Mouse (Mus musculus): ENCODE measurements around the gene Gramd1a.

DNA sequence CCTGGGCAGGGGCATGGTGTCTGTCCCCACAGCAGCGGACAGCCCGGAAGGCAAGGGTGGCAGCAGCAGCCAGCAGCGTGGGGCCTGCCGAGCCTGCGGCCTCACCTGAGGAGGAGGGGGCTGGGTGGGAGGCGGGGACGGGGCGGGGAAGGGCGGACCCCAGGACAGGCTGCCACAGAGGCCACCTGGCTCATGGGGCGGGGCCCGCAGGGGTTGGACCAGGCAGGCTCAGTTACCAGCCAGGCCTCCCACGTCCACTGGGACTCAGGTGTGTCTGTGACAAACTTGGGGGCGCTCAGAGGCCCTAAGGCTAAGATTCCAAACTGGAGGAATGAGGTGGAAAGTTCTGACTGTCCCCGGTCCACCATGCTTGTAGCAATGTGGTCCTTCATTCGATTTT lies 40.5 kb downstream of the Gramd1a start, which contains the start of gene Hpn:
- no peak for TF ChIP-seq CTCF (IDR thresholded peaks at IDR 0.05; ENCODE audit: borderline replicate concordance, insufficient read depth, low read length)
- TF ChIP-seq POLR2A (IDR thresholded peaks at IDR 0.05; ENCODE audit: low read depth, low read length): no peak

Measured in embryonic fibroblast, embryonic 13.5 days (primary cell).